Mouse (Mus musculus) gastrocnemius, adult 2 months (tissue): ENCODE measurements at regions not wholly inside any gene's neighbourhood (a gene's known extent, or its start where the extent isn't known, plus 50 kb on each side); places are given as distances from the start of the nearest gene placed in this dataset.

Experiments
- DNase-seq: peaks from one replicate; pipeline ENCODE4 v3.0.0; 2022
- H3K27ac ChIP-seq: fragments of 200-600 bp; 2 replicates; pipeline ENCODE4 v1.8.1; 2022; ENCODE audit warnings: mild to moderate bottlenecking
- H3K4me3 ChIP-seq: fragments of 200-600 bp; 2 replicates; pipeline ENCODE4 v1.8.1; 2022; ENCODE audit warnings: mild to moderate bottlenecking, moderate library complexity
- CTCF ChIP-seq: fragments of 200-600 bp; IDR thresholded peaks from 2 replicates; pipeline ENCODE4 v1.8.1; 2022; ENCODE audit warnings: antibody characterized with exemption, mild to moderate bottlenecking, moderate library complexity
- intact Hi-C: fragments of 180-260 bp; cut with DNase I; formaldehyde crosslinking; loops from one replicate; pipeline ENCODE4 v1.15.1; 2025

GRCm38 (mm10) chr13:97821011-97821410 is 60.6 kb upstream of the Gm10260 start:
- no peak overlapping the region for H3K27ac ChIP-seq
- H3K4me3 ChIP-seq: no peak overlapping the region
- intact Hi-C loops: no loop called here
- TF ChIP-seq CTCF: no peak
- no peak for DNase-seq

- intact Hi-C loops: no loop called here
- Histone ChIP-seq H3K27ac (no peak overlapping the region), H3K4me3 (no peak overlapping the region)
- TF ChIP-seq CTCF: no peak
- no peak for DNase-seq
Measured at GRCm38 (mm10) chr13:97820401-97820800, 60.0 kb upstream of the Gm10260 start.

- intact Hi-C loops: no loop called here
- TF ChIP-seq CTCF: no peak
- no peak overlapping the region for H3K4me3 ChIP-seq
- no peak for DNase-seq
- H3K27ac ChIP-seq: no peak overlapping the region
Measured at GRCm38 (mm10) chr13:97819036-97819435, 58.6 kb upstream of the Gm10260 start.

- no peak for DNase-seq
- Histone ChIP-seq H3K27ac (no peak overlapping the region), H3K4me3 (no peak overlapping the region)
- intact Hi-C loops: no loop called here
- TF ChIP-seq CTCF: no peak
Measured at GRCm38 (mm10) chr13:97816923-97817322, 56.5 kb upstream of the Gm10260 start.
